Mouse (Mus musculus): Measurements from ENCODE around the gene P4htm.

- TF ChIP-seq ZNF384 (IDR thresholded peaks at IDR 0.05; ENCODE audit: low read depth, low read length): no peak
- TF ChIP-seq CHD2 (IDR thresholded peaks at IDR 0.05; ENCODE audit: low read depth, low read length): no peak
- no peak for TF ChIP-seq ZC3H11A (IDR thresholded peaks at IDR 0.05; ENCODE audit: borderline replicate concordance, low read depth, low read length)
- no peak for TF ChIP-seq MAFK (IDR thresholded peaks at IDR 0.05; ENCODE audit: insufficient read depth, low read depth, low read length)
- no peak for TF ChIP-seq HCFC1 (IDR thresholded peaks at IDR 0.05; ENCODE audit: borderline replicate concordance, insufficient read depth, low read length)
Observed at GRCm38 (mm10) chr9:108587571-108588180, 9.8 kb downstream of the P4htm start.
